Mouse (Mus musculus): ENCODE measurements around the gene Rap1gap.

Gene Rap1gap

GRCm38 (mm10) chr4:137719378-137720077 lies 55.0 kb downstream of the Rap1gap start:
- no peak for ATAC-seq (ENCODE audit: insufficient number of reproducible peaks, low FRiP score, low TSS enrichment)

- no peak for ATAC-seq (ENCODE audit: insufficient number of reproducible peaks, low FRiP score, low TSS enrichment)
Observed at GRCm38 (mm10) chr4:137721563-137721962, 57.0 kb downstream of the Rap1gap start.

GRCm38 (mm10) chr4:137722230-137722629 lies 57.7 kb downstream of the Rap1gap start:
- ATAC-seq (ENCODE audit: insufficient number of reproducible peaks, low FRiP score, low TSS enrichment), result no peak

GRCm38 (mm10) chr4:137722692-137723427 lies 58.3 kb downstream of the Rap1gap start:
- no peak for ATAC-seq (ENCODE audit: insufficient number of reproducible peaks, low FRiP score, low TSS enrichment)

GRCm38 (mm10) chr4:137723527-137723926 lies 59.0 kb downstream of the Rap1gap start:
- ATAC-seq (ENCODE audit: insufficient number of reproducible peaks, low FRiP score, low TSS enrichment), result no peak

GRCm38 (mm10) chr4:137724212-137724611 lies 59.7 kb downstream of the Rap1gap start:
- no peak for ATAC-seq (ENCODE audit: insufficient number of reproducible peaks, low FRiP score, low TSS enrichment)

GRCm38 (mm10) chr4:137724766-137725165 lies 60.2 kb downstream of the Rap1gap start:
- ATAC-seq (ENCODE audit: insufficient number of reproducible peaks, low FRiP score, low TSS enrichment), result no peak

DNA sequence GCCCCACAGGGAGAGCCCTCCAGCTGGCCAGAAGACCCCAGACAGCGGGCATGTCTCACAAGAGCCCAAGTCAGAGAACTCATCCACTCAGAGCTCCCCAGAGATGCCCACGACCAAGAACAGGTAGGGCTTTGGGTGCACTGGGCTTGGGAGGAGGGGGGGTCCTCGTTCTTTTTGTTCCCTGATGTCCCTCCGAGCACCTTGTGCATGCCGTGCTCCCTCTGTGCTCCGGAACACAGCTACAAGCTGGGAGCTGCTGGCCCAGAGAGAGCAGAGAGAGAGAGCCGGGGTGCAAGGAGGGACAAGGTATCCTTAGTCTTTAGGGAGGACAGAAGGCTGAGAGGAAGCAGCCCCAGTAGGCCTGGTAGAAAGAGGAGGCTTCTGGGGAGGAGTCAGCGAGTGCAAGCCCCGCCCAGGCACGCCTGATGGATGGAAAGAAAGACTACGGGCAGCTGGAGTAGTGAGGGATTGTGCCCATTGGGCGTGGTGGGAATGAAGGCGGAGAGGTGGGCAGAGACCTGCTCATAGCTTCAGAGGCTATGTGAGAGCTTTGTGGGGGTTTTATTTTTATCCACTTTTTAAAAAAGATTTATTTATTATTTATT lies 61.1 kb downstream of the Rap1gap start:
- no peak for ATAC-seq (ENCODE audit: insufficient number of reproducible peaks, low FRiP score, low TSS enrichment)

DNA sequence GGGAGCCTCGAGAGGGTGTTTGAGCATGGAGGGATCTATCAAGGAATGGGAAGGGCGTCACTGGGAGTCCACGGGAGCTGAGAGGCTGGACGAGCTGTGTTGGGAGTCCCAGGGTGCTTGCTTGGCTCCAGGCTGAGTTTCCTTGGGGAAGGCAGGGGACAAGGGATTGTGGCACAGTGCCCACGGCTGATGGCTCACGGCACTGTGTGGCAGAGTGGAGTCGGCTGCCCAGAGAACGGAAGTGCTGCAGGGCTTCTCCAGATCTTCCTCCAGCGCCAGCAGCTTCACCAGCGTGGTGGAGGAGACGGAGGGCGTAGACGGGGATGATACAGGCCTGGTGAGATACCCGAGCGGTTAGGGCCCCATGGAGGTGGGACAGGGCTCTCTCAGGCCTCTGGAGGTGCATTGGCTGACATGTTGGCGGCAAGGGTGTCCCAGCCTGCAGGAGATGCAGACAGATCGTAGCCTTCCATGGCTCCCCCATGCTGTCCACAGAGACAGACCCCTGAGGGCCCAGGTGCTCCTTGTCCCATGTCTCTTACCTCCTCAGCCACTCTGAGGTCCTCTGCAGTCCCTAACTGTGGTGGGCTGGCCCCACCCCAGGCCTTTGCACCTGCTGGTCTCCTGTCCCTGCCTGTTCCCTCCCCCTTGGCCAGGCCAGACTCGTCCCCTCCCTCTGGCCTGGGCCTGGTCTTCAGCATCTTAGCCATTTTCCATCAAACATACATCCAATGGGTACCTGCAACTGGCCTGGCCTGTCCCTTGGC lies 62.4 kb downstream of the Rap1gap start:
- ATAC-seq (ENCODE audit: insufficient number of reproducible peaks, low FRiP score, low TSS enrichment), result no peak

GRCm38 (mm10) chr4:137727506-137728187 lies 63.1 kb downstream of the Rap1gap start:
- ATAC-seq (ENCODE audit: insufficient number of reproducible peaks, low FRiP score, low TSS enrichment), result no peak

- ATAC-seq (ENCODE audit: insufficient number of reproducible peaks, low FRiP score, low TSS enrichment), result no peak
Observed at GRCm38 (mm10) chr4:137728399-137729154, 64.1 kb downstream of the Rap1gap start.

- ATAC-seq (ENCODE audit: insufficient number of reproducible peaks, low FRiP score, low TSS enrichment), result no peak
Observed at GRCm38 (mm10) chr4:137729155-137729855, 64.8 kb downstream of the Rap1gap start.

- ATAC-seq (ENCODE audit: insufficient number of reproducible peaks, low FRiP score, low TSS enrichment), result peak; percentile 21; the same call in 1 of the 2 replicates
Observed at GRCm38 (mm10) chr4:137730134-137730533, 65.6 kb downstream of the Rap1gap start.

- ATAC-seq (ENCODE audit: insufficient number of reproducible peaks, low FRiP score, low TSS enrichment), result no peak
Observed at GRCm38 (mm10) chr4:137730757-137731156, 66.2 kb downstream of the Rap1gap start.

DNA sequence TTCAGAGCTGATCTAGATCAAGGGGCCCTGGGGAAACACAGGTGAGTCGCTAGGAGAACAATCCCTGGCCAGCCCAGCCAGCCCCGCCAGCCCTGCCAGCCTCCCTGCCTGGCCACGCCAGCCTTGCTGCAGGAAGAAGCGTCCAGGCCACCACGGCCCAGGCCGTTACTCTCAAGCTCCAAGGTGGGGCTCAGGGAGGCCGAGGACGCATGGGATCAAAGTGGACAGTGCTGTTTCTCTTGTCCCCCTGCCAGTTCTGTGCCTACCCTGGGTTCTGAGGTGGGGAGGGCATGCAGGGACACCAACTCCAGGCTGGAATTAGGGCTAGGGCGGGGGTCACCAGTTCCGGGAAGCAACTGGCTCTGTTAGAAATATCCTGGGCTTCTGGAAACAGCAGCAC lies 67.4 kb downstream of the Rap1gap start:
- no peak for ATAC-seq (ENCODE audit: insufficient number of reproducible peaks, low FRiP score, low TSS enrichment)

GRCm38 (mm10) chr4:137732361-137732760 lies 67.8 kb downstream of the Rap1gap start:
- ATAC-seq (ENCODE audit: insufficient number of reproducible peaks, low FRiP score, low TSS enrichment), result no peak

DNA sequence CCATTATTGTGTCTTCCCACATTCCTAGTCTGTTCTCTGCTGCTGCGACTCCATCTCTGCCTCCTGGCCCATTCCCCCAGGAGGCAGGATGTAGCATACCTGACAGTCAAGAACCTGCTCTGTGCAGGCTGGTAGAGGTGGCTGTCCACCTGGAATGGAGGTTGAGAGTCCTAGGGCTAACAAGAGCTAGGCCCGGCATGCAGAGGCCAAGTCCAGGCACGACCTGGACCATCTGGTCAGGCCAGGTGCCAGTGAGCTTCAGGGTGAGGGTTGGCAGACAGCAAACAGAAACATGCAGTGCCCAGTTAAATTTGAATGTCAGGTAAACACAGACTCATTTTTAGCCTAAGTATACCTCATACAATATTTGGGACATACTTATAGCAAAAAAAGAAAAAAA lies 68.4 kb downstream of the Rap1gap start:
- peak; percentile 64; the same call in 1 of the 2 replicates for ATAC-seq (ENCODE audit: insufficient number of reproducible peaks, low FRiP score, low TSS enrichment)

DNA sequence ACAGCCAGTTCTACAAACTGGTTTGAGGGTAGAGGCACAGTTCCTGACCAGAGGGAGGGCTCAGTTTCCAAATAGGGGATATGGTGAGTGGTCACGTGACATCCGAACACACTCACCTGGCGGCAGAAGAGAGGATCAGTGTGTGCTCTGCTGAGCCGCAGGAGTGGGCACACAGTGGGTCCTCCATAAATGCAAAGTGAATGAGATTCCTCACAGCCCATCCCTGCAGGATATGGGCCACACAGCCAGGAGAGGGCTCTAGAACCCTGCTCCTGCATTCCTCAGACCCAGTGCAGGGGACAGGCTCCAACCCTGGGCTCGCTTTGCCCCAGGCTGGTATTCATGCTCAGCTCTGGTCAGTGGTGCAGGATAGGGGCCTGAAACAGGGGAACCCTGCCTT lies 68.9 kb downstream of the Rap1gap start:
- ATAC-seq (ENCODE audit: insufficient number of reproducible peaks, low FRiP score, low TSS enrichment), result no peak

- ATAC-seq (ENCODE audit: insufficient number of reproducible peaks, low FRiP score, low TSS enrichment), result no peak
Observed at GRCm38 (mm10) chr4:137736220-137736701, 71.7 kb downstream of the Rap1gap start.

Data from cerebellum, adult (tissue).